Mouse (Mus musculus): ENCODE measurements around the gene Psen2. TPM values are rescaled to one million over a fixed set of nuclear protein-coding genes. Genes with fewer than 3 reads are reported as not detected.

Psen2 gene
- polyA plus RNA-seq, 1 experiment from 2014 or later: 8.3 TPM

GRCm38 (mm10) chr1:180259753-180260152, 3.5 kb downstream of the Psen2 start:
- H3K27ac ChIP-seq (replicated peaks; ENCODE audit: low read depth, low read length): no peak overlapping the region
- H3K36me3 ChIP-seq (ENCODE audit: control insufficient read depth, insufficient read depth, low read length): no peaks in the 10 kb centered on the region
- H3K9me3 ChIP-seq (ENCODE audit: control insufficient read depth, low read length): no peaks in the 10 kb centered on the region
- no peak overlapping the region for H3K4me2 ChIP-seq (ENCODE audit: low read depth, severe bottlenecking)
- 87% methylated on average over 2 of the region's 2 CpGs for WGBS
- H3K4me1 ChIP-seq (ENCODE audit: control insufficient read depth, insufficient read depth, low read length): no peaks in the 10 kb centered on the region; the same call in 1 of the 2 replicates
- no peak overlapping the region for H3K4me3 ChIP-seq (ENCODE audit: low read depth, low read length)
- H3K9ac ChIP-seq (ENCODE audit: low read length): no peak overlapping the region
- DNase-seq (ENCODE audit: low spot score) (no peak), ATAC-seq (ENCODE audit: insufficient number of reproducible peaks, low FRiP score, low TSS enrichment, low read depth) (no peak)
- H3K27me3 ChIP-seq (ENCODE audit: control insufficient read depth, insufficient read depth, low read length): no peaks in the 10 kb centered on the region

GRCm38 (mm10) chr1:180257446-180257845, 5.8 kb downstream of the Psen2 start:
- no peak overlapping the region for H3K4me2 ChIP-seq (ENCODE audit: low read depth, severe bottlenecking)
- no peaks in the 10 kb centered on the region for H3K27me3 ChIP-seq (ENCODE audit: control insufficient read depth, insufficient read depth, low read length)
- H3K36me3 ChIP-seq (ENCODE audit: control insufficient read depth, insufficient read depth, low read length): no peaks in the 10 kb centered on the region
- no peaks in the 10 kb centered on the region; the same call in 1 of the 2 replicates for H3K4me1 ChIP-seq (ENCODE audit: control insufficient read depth, insufficient read depth, low read length)
- H3K9me3 ChIP-seq (ENCODE audit: control insufficient read depth, low read length): no peaks in the 10 kb centered on the region
- DNase-seq (ENCODE audit: low spot score): no peak
- ATAC-seq (ENCODE audit: insufficient number of reproducible peaks, low FRiP score, low TSS enrichment, low read depth): no peak
- no peak overlapping the region for H3K9ac ChIP-seq (ENCODE audit: low read length)
- WGBS: 94% methylated on average over 6 of the region's 6 CpGs
- H3K27ac ChIP-seq (replicated peaks; ENCODE audit: low read depth, low read length): no peak overlapping the region
- no peak overlapping the region for H3K4me3 ChIP-seq (ENCODE audit: low read depth, low read length)

GRCm38 (mm10) chr1:180256866-180257265, 6.4 kb downstream of the Psen2 start:
- Histone ChIP-seq H3K4me2 (ENCODE audit: low read depth, severe bottlenecking) (peak overlapping the region; percentile 98), H3K27me3 (ENCODE audit: control insufficient read depth, insufficient read depth, low read length) (no peaks in the 10 kb centered on the region), H3K4me1 (ENCODE audit: control insufficient read depth, insufficient read depth, low read length) (no peaks in the 10 kb centered on the region; the same call in 1 of the 2 replicates), H3K36me3 (ENCODE audit: control insufficient read depth, insufficient read depth, low read length) (no peaks in the 10 kb centered on the region), H3K4me3 (ENCODE audit: low read depth, low read length) (peak overlapping the region; percentile 80), H3K9me3 (ENCODE audit: control insufficient read depth, low read length) (no peaks in the 10 kb centered on the region), H3K27ac (replicated peaks; ENCODE audit: low read depth, low read length) (no peak overlapping the region), H3K9ac (ENCODE audit: low read length) (no peak overlapping the region; the same call in 1 of the 2 replicates)
- ATAC-seq (ENCODE audit: insufficient number of reproducible peaks, low FRiP score, low TSS enrichment, low read depth): no peak
- no peak for DNase-seq (ENCODE audit: low spot score)
- WGBS: 56% methylated on average over 4 of the region's 4 CpGs

GRCm38 (mm10) chr1:180256138-180256674, 7.0 kb downstream of the Psen2 start:
- under 1% methylated on average over 39 of the region's 39 CpGs for WGBS
- H3K4me2 ChIP-seq (ENCODE audit: low read depth, severe bottlenecking): peak overlapping the region; percentile 98
- H3K36me3 ChIP-seq (ENCODE audit: control insufficient read depth, insufficient read depth, low read length): no peaks in the 10 kb centered on the region
- ATAC-seq (ENCODE audit: insufficient number of reproducible peaks, low FRiP score, low TSS enrichment, low read depth) (peak; percentile 90), DNase-seq (ENCODE audit: low spot score) (peak; percentile 98)
- H3K9ac ChIP-seq (ENCODE audit: low read length): peak overlapping the region; percentile 72
- H3K4me1 ChIP-seq (ENCODE audit: control insufficient read depth, insufficient read depth, low read length): no peaks in the 10 kb centered on the region; the same call in 1 of the 2 replicates
- H3K27me3 ChIP-seq (ENCODE audit: control insufficient read depth, insufficient read depth, low read length): no peaks in the 10 kb centered on the region
- H3K9me3 ChIP-seq (ENCODE audit: control insufficient read depth, low read length): no peaks in the 10 kb centered on the region
- peak overlapping the region; percentile 80 for H3K4me3 ChIP-seq (ENCODE audit: low read depth, low read length)
- H3K27ac ChIP-seq (replicated peaks; ENCODE audit: low read depth, low read length): no peak overlapping the region

- Histone ChIP-seq H3K9me3 (ENCODE audit: control insufficient read depth, low read length) (no peaks in the 10 kb centered on the region), H3K27me3 (ENCODE audit: control insufficient read depth, insufficient read depth, low read length) (no peaks in the 10 kb centered on the region), H3K4me3 (ENCODE audit: low read depth, low read length) (peak overlapping the region; percentile 80), H3K36me3 (ENCODE audit: control insufficient read depth, insufficient read depth, low read length) (no peaks in the 10 kb centered on the region), H3K27ac (replicated peaks; ENCODE audit: low read depth, low read length) (no peak overlapping the region), H3K9ac (ENCODE audit: low read length) (peak overlapping the region; percentile 72), H3K4me2 (ENCODE audit: low read depth, severe bottlenecking) (peak overlapping the region; percentile 98), H3K4me1 (ENCODE audit: control insufficient read depth, insufficient read depth, low read length) (no peaks in the 10 kb centered on the region; the same call in 1 of the 2 replicates)
- ATAC-seq (ENCODE audit: insufficient number of reproducible peaks, low FRiP score, low TSS enrichment, low read depth): peak; percentile 52; the same call in 1 of the 2 replicates
- DNase-seq (ENCODE audit: low spot score): peak; percentile 61
- 2% methylated on average over 33 of the region's 33 CpGs for WGBS
Observed at GRCm38 (mm10) chr1:180255294-180256117, 7.7 kb downstream of the Psen2 start.

- DNase-seq (ENCODE audit: low spot score) (no peak), ATAC-seq (ENCODE audit: insufficient number of reproducible peaks, low FRiP score, low TSS enrichment, low read depth) (no peak)
- Histone ChIP-seq H3K36me3 (ENCODE audit: control insufficient read depth, insufficient read depth, low read length) (no peaks in the 10 kb centered on the region), H3K27me3 (ENCODE audit: control insufficient read depth, insufficient read depth, low read length) (no peaks in the 10 kb centered on the region), H3K9ac (ENCODE audit: low read length) (no peak overlapping the region), H3K4me3 (ENCODE audit: low read depth, low read length) (no peak overlapping the region), H3K4me2 (ENCODE audit: low read depth, severe bottlenecking) (no peak overlapping the region), H3K27ac (replicated peaks; ENCODE audit: low read depth, low read length) (no peak overlapping the region), H3K9me3 (ENCODE audit: control insufficient read depth, low read length) (no peaks in the 10 kb centered on the region), H3K4me1 (ENCODE audit: control insufficient read depth, insufficient read depth, low read length) (no peaks in the 10 kb centered on the region; the same call in 1 of the 2 replicates)
- WGBS: 91% methylated on average over 5 of the region's 5 CpGs
Observed at GRCm38 (mm10) chr1:180254316-180254715, 8.9 kb downstream of the Psen2 start.

- H3K4me1 ChIP-seq (ENCODE audit: control insufficient read depth, insufficient read depth, low read length): no peaks in the 10 kb centered on the region; the same call in 1 of the 2 replicates
- WGBS: 81% methylated on average over 11 of the region's 11 CpGs
- ATAC-seq (ENCODE audit: insufficient number of reproducible peaks, low FRiP score, low TSS enrichment, low read depth): no peak
Observed at GRCm38 (mm10) chr1:180252656-180253190, 10.5 kb downstream of the Psen2 start.

GRCm38 (mm10) chr1:180251176-180252048, 11.8 kb downstream of the Psen2 start:
- no peak overlapping the region for H3K27ac ChIP-seq (replicated peaks; ENCODE audit: low read depth, low read length)
- ATAC-seq (ENCODE audit: insufficient number of reproducible peaks, low FRiP score, low TSS enrichment, low read depth): no peak
- H3K4me3 ChIP-seq (ENCODE audit: low read depth, low read length): no peak overlapping the region

More at GRCm38 (mm10) chr1:180252656-180253190, 10.5 kb downstream of the Psen2 start:
- no peaks in the 10 kb centered on the region for H3K27me3 ChIP-seq (ENCODE audit: control insufficient read depth, insufficient read depth, low read length)
- no peaks in the 10 kb centered on the region for H3K9me3 ChIP-seq (ENCODE audit: control insufficient read depth, low read length)
- H3K36me3 ChIP-seq (ENCODE audit: control insufficient read depth, insufficient read depth, low read length): no peaks in the 10 kb centered on the region
- no peak overlapping the region for H3K4me3 ChIP-seq (ENCODE audit: low read depth, low read length)
- H3K9ac ChIP-seq (ENCODE audit: low read length): no peak overlapping the region
- DNase-seq (ENCODE audit: low spot score): no peak
- no peak overlapping the region for H3K4me2 ChIP-seq (ENCODE audit: low read depth, severe bottlenecking)
- H3K27ac ChIP-seq (replicated peaks; ENCODE audit: low read depth, low read length): no peak overlapping the region

More at GRCm38 (mm10) chr1:180251176-180252048, 11.8 kb downstream of the Psen2 start:
- H3K9ac ChIP-seq (ENCODE audit: low read length): no peak overlapping the region
- no peaks in the 10 kb centered on the region for H3K36me3 ChIP-seq (ENCODE audit: control insufficient read depth, insufficient read depth, low read length)
- 61% methylated on average over 10 of the region's 10 CpGs for WGBS
- H3K4me1 ChIP-seq (ENCODE audit: control insufficient read depth, insufficient read depth, low read length): no peaks in the 10 kb centered on the region; the same call in 1 of the 2 replicates
- DNase-seq (ENCODE audit: low spot score): no peak
- no peak overlapping the region for H3K4me2 ChIP-seq (ENCODE audit: low read depth, severe bottlenecking)
- H3K9me3 ChIP-seq (ENCODE audit: control insufficient read depth, low read length): no peaks in the 10 kb centered on the region
- H3K27me3 ChIP-seq (ENCODE audit: control insufficient read depth, insufficient read depth, low read length): no peaks in the 10 kb centered on the region
